Mouse (Mus musculus) stomach, postnatal 0 days (tissue): ENCODE measurements around the gene Pdzd2. TPM values are rescaled to one million over a fixed set of nuclear protein-coding genes. Genes with fewer than 3 reads are reported as not detected.
A peak's percentile ranks its signal among the peaks of the same experiment; 100 is the strongest.

Source experiments
- ATAC-seq: fragments of 200-750 bp; cut with Nextera tagmentation; 2 replicates; pipeline ENCODE4 v1.8.0; 2017; ENCODE audit not compliant: low FRiP score, low TSS enrichment
- DNase-seq: peaks from one replicate; pipeline ENCODE4 v3.0.0-alpha.2; 2016; ENCODE audit warnings: low spot score
- H3K27ac ChIP-seq: fragments of 300-500 bp; sonication (generic); replicated peaks from 2 replicates; pipeline ENCODE4 v1.5.1; 2014; ENCODE audit warnings: mild to moderate bottlenecking, control low read depth
- H3K27me3 ChIP-seq: fragments of 300-500 bp; sonication (generic); 2 replicates; pipeline ENCODE4 v1.6.1; 2014; ENCODE audit warnings: low read length; ENCODE audit not compliant: control insufficient read depth, insufficient read depth
- H3K36me3 ChIP-seq: fragments of 300-500 bp; sonication (generic); 2 replicates; pipeline ENCODE4 v1.6.1; 2014; ENCODE audit warnings: low read length, mixed read lengths; ENCODE audit not compliant: control insufficient read depth, insufficient read depth
- H3K4me1 ChIP-seq: fragments of 300-500 bp; sonication (generic); replicated peaks from 2 replicates; pipeline ENCODE4 v1.6.1; 2014; ENCODE audit warnings: antibody characterized with exemption; ENCODE audit not compliant: control insufficient read depth, insufficient read depth
- H3K4me2 ChIP-seq: fragments of 300-500 bp; sonication (generic); replicated peaks from 2 replicates; pipeline ENCODE4 v1.6.1; 2014; ENCODE audit warnings: low read depth, mild to moderate bottlenecking, control low read depth, moderate library complexity
- H3K4me3 ChIP-seq: fragments of 300-500 bp; sonication (generic); 2 replicates; pipeline ENCODE4 v1.5.1; 2014; ENCODE audit warnings: low read depth, low read length, control low read depth
- H3K9ac ChIP-seq: fragments of 300-500 bp; sonication (generic); 2 replicates; pipeline ENCODE4 v1.6.1; 2014; ENCODE audit warnings: mild to moderate bottlenecking, low read length, control low read depth, mixed read lengths
- H3K9me3 ChIP-seq: fragments of 300-500 bp; sonication (generic); 2 replicates; pipeline ENCODE4 v1.6.1; 2016; ENCODE audit warnings: low read length; ENCODE audit not compliant: control insufficient read depth
- CTCF ChIP-seq: IDR thresholded peaks from 2 replicates; pipeline ENCODE4 v1.5.1; 2016; ENCODE audit warnings: antibody characterized with exemption, low read depth, mild to moderate bottlenecking, moderate library complexity
- EP300 ChIP-seq: optimal IDR thresholded peaks from 2 replicates; pipeline ENCODE3; 2016; ENCODE audit warnings: antibody characterized with exemption
- WGBS: fragments of 180-500 bp; shearing (Covaris S2); extraction: QIAGEN DNeasy Blood & Tissue Kit; methylation state at CpG from one replicate; pipeline ENCODE4 v1.1.7; 2014; 5-methylcytosine and 5-hydroxymethylcytosine counted together
- polyA plus RNA-seq: library from polyadenylated mRNA; unstranded; fragments of >200 nt; fragmentation: Nextera tagmentation; extraction: Ambion mirVana; gene quantifications from 2 replicates; pipeline ENCODE4 v1.2.1, GENCODE M21; 2015

Gene Pdzd2
- polyA plus RNA-seq, result 19.1 and 19.9 TPM in 2 replicates

- no peak for TF ChIP-seq EP300
- TF ChIP-seq CTCF, result peak; percentile 72
- under 1% methylated on average over 79 of the region's 83 CpGs for WGBS
- Histone ChIP-seq H3K36me3 (no peaks in the 10 kb centered on the region), H3K4me3 (peak within 1 kb of the TSS; percentile 65), H3K27ac (peak within 1 kb of the TSS; percentile 53; the same call in 1 of the 2 replicates), H3K9ac (peak within 1 kb of the TSS; percentile 64), H3K9me3 (no peaks in the 10 kb centered on the region), H3K4me2 (peak within 1 kb of the TSS; percentile 74), H3K4me1 (no peaks in the 10 kb centered on the region), H3K27me3 (no peaks in the 10 kb centered on the region)
- DNase-seq (peak; percentile 92), ATAC-seq (peak; percentile 94)
Measured at GRCm38 (mm10) chr15:12739277-12740247, at the start of gene Pdzd2. Gene Pdzd2, minus strand, starts transcription at chr15:12739924.

- DNase-seq (peak; percentile 26), ATAC-seq (peak; percentile 49; the same call in 1 of the 2 replicates)
- Histone ChIP-seq H3K4me1 (no peaks in the 10 kb centered on the region), H3K36me3 (no peaks in the 10 kb centered on the region), H3K27me3 (no peaks in the 10 kb centered on the region), H3K27ac (peak overlapping the region; percentile 56; the same call in 1 of the 2 replicates), H3K9ac (no peak overlapping the region), H3K9me3 (no peaks in the 10 kb centered on the region), H3K4me3 (no peak overlapping the region), H3K4me2 (peak overlapping the region; percentile 43)
- no peak for TF ChIP-seq CTCF
- no peak for TF ChIP-seq EP300
- 7% methylated on average over 10 of the region's 10 CpGs for WGBS
Measured at GRCm38 (mm10) chr15:12789406-12789867, 49.7 kb upstream of the Pdzd2 start.

GRCm38 (mm10) chr15:12788536-12788935, 48.8 kb upstream of the Pdzd2 start:
- Histone ChIP-seq H3K9ac (no peak overlapping the region), H3K4me1 (no peaks in the 10 kb centered on the region), H3K4me3 (no peak overlapping the region), H3K27me3 (no peaks in the 10 kb centered on the region), H3K36me3 (no peaks in the 10 kb centered on the region), H3K9me3 (no peaks in the 10 kb centered on the region), H3K4me2 (no peak overlapping the region), H3K27ac (no peak overlapping the region)
- DNase-seq, result no peak
- WGBS, result 81% methylated on average over 5 of the region's 5 CpGs
- TF ChIP-seq EP300 (no peak), CTCF (peak; percentile 44)
- no peak for ATAC-seq

GRCm38 (mm10) chr15:12781729-12782326, 42.1 kb upstream of the Pdzd2 start:
- Histone ChIP-seq H3K4me1 (no peaks in the 10 kb centered on the region), H3K27ac (no peak overlapping the region), H3K9me3 (no peaks in the 10 kb centered on the region), H3K4me2 (no peak overlapping the region), H3K27me3 (no peaks in the 10 kb centered on the region), H3K36me3 (no peaks in the 10 kb centered on the region), H3K9ac (no peak overlapping the region), H3K4me3 (no peak overlapping the region)
- no peak for ATAC-seq
- TF ChIP-seq EP300 (no peak), CTCF (no peak)
- WGBS, result 57% methylated on average over 11 of the region's 16 CpGs
- DNase-seq, result no peak

- Histone ChIP-seq H3K4me1 (no peaks in the 10 kb centered on the region), H3K4me3 (no peak overlapping the region), H3K9me3 (no peaks in the 10 kb centered on the region), H3K27ac (no peak overlapping the region), H3K4me2 (no peak overlapping the region), H3K9ac (no peak overlapping the region), H3K36me3 (no peaks in the 10 kb centered on the region), H3K27me3 (no peaks in the 10 kb centered on the region)
- DNase-seq (no peak), ATAC-seq (no peak)
- TF ChIP-seq EP300 (no peak), CTCF (no peak)
- 67% methylated on average over 6 of the region's 6 CpGs for WGBS
Measured at GRCm38 (mm10) chr15:12781296-12781695, 41.6 kb upstream of the Pdzd2 start.
